Mouse (Mus musculus) Patski (cell line): ENCODE results near the gene Dmp1. TPM values are rescaled to one million over a fixed set of nuclear protein-coding genes. Genes with fewer than 3 reads are reported as not detected.
A peak's percentile ranks its signal among the peaks of the same experiment; 100 is the strongest.

ENCODE experiments used
- ATAC-seq: fragments of 100-300 bp; one replicate; pipeline ENCODE4 v1.8.0; 2021
- CTCF ChIA-PET: fragments of 350-600 bp; sonication (Branson Sonifier 250); formaldehyde crosslinking; loops from one replicate; lab custom pipeline; 2022; ENCODE audit warnings: inconsistent platforms; lab: Charles Lee
- POLR2A ChIA-PET: fragments of 350-600 bp; sonication (Branson Sonifier 250); formaldehyde crosslinking; loops from one replicate; lab custom pipeline; 2022; ENCODE audit warnings: antibody characterized with exemption, inconsistent platforms; lab: Charles Lee
- DNase-seq: peaks from one replicate; pipeline ENCODE4 v3.0.0-alpha.2; 2011; ENCODE audit warnings: low read depth, low spot score
- H3K27me3 ChIP-seq: fragments of 371-371 bp; one replicate; pipeline ENCODE4 v1.5.1; 2021
- CTCF ChIP-seq: fragments of 100-300 bp; IDR thresholded peaks from one replicate; pipeline ENCODE4 v1.5.1; 2021
- in situ Hi-C: fragments of 300-500 bp; cut with MboI; formaldehyde crosslinking; loops from 3 replicates; pipeline ENCODE4 v1.11.1; 2018; ENCODE audit warnings: low pct_unique_long_range_greater_than_20kb, mixed read lengths
- polyA plus RNA-seq: library from polyadenylated mRNA; unstranded; gene quantifications from one replicate; pipeline ENCODE4 v1.2.3, GENCODE M21; 2021

Gene Dmp1
- polyA plus RNA-seq, 1 experiment from 2014 or later = not detected

DNA sequence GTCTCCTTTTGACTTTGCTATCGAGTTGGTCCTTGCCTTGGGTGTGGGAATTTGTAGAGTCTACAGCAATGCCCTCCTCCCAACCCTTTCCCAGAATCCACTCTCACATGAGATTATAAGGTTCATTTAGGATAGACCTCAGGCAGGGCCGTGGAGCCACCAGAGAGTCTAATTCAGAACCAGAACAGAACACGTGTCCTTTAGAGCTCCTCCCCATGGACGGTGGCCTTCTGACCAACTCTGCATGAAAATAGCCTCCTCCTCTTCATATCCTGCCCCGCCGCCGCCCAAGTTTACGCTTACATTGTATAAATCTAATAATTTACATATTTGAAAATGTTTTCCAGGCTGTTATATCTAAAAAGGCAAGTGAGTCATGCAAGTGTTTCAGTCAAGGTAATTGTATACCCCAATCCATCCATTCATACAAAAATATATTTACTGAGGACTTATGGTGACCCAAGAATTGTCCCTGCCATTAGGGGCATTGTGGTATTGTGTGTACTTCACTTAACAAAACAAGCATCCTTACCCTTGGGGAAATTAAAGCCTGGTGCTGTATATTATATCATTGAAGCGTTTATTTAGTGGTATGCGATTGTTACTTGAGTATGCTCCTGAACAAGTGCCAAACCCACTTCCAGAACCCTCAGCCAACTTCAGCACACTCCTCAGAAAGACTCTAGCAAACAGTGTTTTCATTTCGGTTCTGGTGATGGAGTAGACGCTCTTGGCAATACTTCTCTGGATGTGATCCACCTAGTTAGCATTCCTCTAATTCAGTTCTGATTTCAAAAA is 1.1 kb upstream of the Dmp1 start:
- DNase-seq = no peak
- POLR2A ChIA-PET = no interaction called here
- no peak for TF ChIP-seq CTCF
- H3K27me3 ChIP-seq = peaks cover 4% of the 10 kb centered on the region
- no peak for ATAC-seq
- in situ Hi-C loops = no loop called here
- CTCF ChIA-PET = no interaction called here

DNA sequence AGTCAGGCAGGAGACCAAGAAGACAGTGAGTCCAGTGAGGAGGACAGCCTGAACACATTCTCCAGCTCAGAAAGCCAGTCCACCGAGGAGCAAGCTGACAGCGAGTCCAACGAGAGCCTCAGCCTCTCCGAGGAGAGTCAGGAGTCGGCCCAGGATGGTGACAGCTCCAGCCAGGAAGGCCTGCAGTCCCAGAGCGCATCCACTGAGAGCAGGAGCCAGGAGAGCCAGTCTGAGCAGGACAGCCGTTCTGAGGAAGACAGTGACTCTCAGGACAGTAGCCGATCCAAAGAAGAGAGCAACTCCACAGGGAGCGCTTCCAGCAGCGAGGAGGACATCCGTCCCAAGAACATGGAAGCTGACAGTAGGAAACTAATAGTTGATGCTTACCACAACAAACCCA is 10.1 kb downstream of the Dmp1 start:
- ChIA-PET CTCF (interaction anchor here (1.3 to 1.5 kb wide), 2 partner anchors 18 to 33 kb away, joined by 4 read pairs; no protein-coding TSS in a partner anchor), POLR2A (no interaction called here)
- in situ Hi-C loops = no loop called here
- no peak for ATAC-seq
- DNase-seq = no peak
- peaks cover 13% of the 10 kb centered on the region for H3K27me3 ChIP-seq
- TF ChIP-seq CTCF = no peak

DNA sequence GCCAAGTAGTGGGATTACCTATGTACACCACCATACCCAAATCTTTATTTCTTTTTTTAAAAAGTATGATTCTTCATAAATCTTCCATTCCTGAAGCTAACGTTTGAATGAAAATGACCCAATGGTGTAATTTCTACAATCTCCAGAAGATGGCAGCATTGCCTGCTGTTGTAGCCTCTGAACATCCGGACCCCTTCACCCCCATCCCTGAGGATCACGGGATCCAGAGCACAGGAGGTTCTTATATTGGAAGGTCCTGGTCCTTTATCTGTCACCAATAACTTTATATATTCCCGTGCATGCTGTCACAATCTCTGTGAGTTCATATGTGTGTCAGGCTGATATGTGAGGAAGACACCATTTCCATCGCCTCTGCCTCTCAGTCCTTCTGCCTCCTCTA is 16.5 kb downstream of the Dmp1 start:
- ATAC-seq = no peak
- in situ Hi-C loops = loop anchor here (5.0 kb wide), 2 partner anchors 118 to 233 kb away; no protein-coding TSS in a partner anchor

DNA sequence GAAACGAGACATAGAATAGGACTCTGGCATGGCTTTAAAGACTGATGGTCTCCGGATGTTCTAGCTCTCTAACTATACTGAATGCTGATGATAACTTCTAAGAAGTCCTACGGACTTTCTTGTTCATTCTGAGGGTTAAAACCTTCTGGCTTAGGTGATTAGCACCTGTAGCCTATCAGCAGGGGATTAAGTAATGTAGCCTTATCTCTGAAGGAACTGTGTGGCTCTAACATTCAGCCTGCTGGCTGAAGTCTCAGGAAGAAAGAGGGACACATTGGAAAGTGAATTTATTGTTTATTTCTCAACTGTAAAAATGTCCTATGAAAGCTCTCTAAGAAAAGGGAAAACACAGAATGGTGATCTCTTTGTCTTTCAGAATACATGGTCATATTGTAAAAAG is 21.9 kb downstream of the Dmp1 start:
- in situ Hi-C loops = no loop called here
- ChIA-PET POLR2A (interaction anchor here (1.1 kb wide), 1 partner anchor 12 kb away, joined by 3 read pairs; no protein-coding TSS in a partner anchor), CTCF (no interaction called here)
- H3K27me3 ChIP-seq = peaks cover 18% of the 10 kb centered on the region
- DNase-seq (no peak), ATAC-seq (no peak)
- TF ChIP-seq CTCF = no peak

More for the DNA sequence above, 16.5 kb downstream of the Dmp1 start:
- CTCF ChIA-PET = interaction anchor here (0.8 to 1.7 kb wide), 7 partner anchors 12 to 227 kb away, joined by 3 to 11 read pairs (median 5); partner anchors contain the start of gene Mepe
- POLR2A ChIA-PET = no interaction called here
- TF ChIP-seq CTCF = peak; percentile 84
- peak; percentile 4 for DNase-seq
- H3K27me3 ChIP-seq = peaks cover 3% of the 10 kb centered on the region

DNA sequence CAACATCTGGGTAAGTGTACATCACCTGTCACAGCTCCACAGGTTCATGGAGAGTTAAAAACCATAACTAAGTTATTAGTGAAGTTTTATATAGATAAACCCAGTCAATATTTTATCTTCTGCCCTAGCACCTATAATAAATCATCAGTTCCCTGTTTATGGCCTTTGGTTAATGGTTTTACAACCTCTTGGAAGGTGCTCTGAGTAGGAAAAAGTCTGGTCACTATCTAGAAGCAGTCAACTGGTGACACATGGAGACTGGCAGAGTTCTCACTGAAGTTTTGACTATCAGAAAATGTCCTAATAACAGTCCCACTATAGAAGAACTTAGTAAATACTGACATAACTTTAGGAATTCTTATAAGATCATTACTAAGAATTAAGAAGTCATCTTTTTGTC is 22.3 kb downstream of the Dmp1 start:
- ChIA-PET CTCF (no interaction called here), POLR2A (no interaction called here)
- peaks cover 18% of the 10 kb centered on the region for H3K27me3 ChIP-seq
- in situ Hi-C loops = no loop called here
- ATAC-seq = no peak
- TF ChIP-seq CTCF = no peak
- DNase-seq = no peak

DNA sequence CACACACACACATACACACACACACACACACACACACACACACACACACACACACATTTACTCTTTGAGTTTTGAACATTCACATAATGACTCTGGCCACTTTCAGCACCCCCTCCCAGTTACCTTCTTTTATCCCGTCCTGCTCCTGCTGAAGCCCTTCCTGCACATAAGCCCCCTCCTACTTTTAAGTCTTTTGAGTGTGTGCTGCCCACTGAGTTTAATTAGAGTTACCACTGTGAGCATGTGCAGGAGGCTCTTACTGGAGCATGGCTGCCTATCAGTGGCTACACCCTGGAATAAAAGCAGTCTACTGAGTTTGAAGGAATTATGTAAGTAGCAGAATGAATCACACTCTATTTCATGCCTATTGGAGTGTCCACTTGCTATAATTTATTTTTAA is 26.1 kb downstream of the Dmp1 start:
- DNase-seq (no peak), ATAC-seq (no peak)
- CTCF ChIA-PET = no interaction called here
- H3K27me3 ChIP-seq = peaks cover 21% of the 10 kb centered on the region
- no peak for TF ChIP-seq CTCF
- POLR2A ChIA-PET = no interaction called here
- in situ Hi-C loops = no loop called here

DNA sequence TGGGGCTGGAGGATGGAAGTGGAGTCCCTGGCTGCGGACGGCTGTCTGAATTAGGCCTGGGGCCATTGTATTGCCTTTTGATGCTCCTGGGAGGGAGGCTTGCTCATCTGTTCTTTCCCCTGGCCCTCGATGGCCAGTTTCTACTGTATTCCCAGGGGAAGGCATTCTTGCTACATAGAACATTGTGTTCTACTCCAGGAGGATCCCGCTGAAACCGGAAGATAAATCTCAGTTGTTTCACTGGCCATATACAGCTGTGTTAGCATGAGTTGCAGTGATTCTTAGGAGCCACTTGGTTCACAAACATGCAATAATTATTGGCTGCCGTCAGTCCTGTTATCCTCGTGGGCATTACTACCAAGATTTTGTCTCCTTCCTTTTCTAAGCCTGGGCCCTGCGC is 34.3 kb downstream of the Dmp1 start:
- DNase-seq (no peak), ATAC-seq (no peak)
- in situ Hi-C loops = no loop called here
- no peak for TF ChIP-seq CTCF
- POLR2A ChIA-PET = no interaction called here
- H3K27me3 ChIP-seq = peaks cover 13% of the 10 kb centered on the region
- CTCF ChIA-PET = interaction anchor here (2.7 kb wide), 1 partner anchor 18 kb away, joined by 9 read pairs; no protein-coding TSS in a partner anchor

DNA sequence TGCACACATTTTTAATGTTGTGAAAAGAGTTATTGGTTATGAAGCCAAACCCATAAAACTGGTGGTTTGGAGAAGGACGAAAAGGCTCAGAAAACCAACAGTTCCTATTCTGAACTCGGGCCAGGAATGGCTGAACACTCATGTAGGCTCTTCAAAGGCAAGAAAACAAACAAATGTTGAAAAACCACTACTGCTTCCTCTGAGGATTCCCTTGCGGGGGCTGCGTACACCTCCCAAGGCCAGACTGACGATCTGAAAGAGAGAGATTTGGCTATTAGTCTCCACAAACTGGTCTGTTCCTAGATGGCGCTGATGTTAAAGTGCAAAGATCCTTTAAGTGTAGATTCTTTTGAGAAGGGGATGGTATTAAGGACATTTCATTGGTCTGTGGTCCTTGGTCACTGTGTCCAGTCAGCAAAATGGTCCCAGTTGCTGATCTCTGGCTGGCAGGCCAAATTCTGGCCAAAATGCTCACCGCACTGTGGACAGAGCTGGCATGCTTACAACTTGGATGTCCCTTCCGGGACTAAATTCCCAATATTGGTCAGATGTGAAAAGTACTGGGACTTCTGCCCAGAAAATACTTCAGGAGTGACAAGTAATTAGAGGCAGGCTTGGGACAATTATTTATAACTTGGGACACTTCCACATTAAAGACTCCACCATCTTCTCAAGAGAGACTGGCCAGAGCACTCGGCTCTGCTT is 37.4 kb downstream of the Dmp1 start:
- TF ChIP-seq CTCF = no peak
- H3K27me3 ChIP-seq = peaks cover 9% of the 10 kb centered on the region
- in situ Hi-C loops = no loop called here
- ChIA-PET POLR2A (no interaction called here), CTCF (no interaction called here)
- no peak for DNase-seq
- ATAC-seq = no peak

DNA sequence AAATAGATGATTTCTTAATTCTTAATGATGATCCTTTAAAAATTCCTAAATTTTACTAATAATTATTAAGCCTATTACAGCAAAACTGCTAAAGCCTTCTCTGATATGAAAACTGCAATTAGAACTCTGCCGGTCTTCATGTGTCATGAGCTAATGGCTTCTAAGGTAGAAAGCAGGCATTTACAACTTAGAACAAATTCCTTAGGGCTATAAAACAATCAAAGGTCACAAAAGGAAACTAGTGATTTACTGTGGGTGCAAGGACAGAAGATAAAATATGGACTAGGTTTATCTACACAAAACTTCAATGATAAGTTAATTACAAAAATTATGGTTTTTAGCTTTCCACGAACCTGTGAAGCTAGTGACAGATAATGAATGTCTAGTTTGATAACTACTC is 41.8 kb downstream of the Dmp1 start:
- POLR2A ChIA-PET = interaction anchor here (1.0 kb wide), 1 partner anchor 12 kb away, joined by 3 read pairs; no protein-coding TSS in a partner anchor
- in situ Hi-C loops = no loop called here
- peaks cover 3% of the 10 kb centered on the region for H3K27me3 ChIP-seq

DNA sequence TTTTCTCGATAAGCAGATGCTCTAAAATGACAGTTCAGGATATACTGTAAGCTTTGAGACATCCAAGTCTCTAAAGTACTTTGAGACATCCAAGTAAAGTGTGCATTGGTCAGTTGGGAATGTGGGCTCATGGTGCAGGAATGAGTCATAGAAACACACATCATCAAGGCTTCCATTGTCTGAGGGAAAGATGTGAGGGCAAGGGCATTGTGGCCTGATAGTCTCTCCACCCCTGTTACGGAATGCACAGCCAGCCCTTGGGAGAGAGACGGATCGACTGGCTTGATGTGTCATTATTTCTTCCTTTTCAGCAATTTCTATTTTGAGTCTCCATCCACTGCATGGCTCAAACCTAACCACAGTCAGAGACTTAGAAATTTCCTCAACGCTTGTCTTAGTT is 49.4 kb downstream of the Dmp1 start:
- ChIA-PET CTCF (interaction anchor here (0.6 kb wide), 1 partner anchor 16 kb away, joined by 3 read pairs; no protein-coding TSS in a partner anchor), POLR2A (no interaction called here)

More for the DNA sequence above, 41.8 kb downstream of the Dmp1 start:
- no peak for ATAC-seq
- TF ChIP-seq CTCF = no peak
- no peak for DNase-seq
- CTCF ChIA-PET = interaction anchor here (1.4 to 1.5 kb wide), 2 partner anchors 9 to 53 kb away, joined by 3 read pairs; no protein-coding TSS in a partner anchor

More for the DNA sequence above, 49.4 kb downstream of the Dmp1 start:
- in situ Hi-C loops = no loop called here
- DNase-seq (no peak), ATAC-seq (peak; percentile 35)
- no peak for TF ChIP-seq CTCF
- H3K27me3 ChIP-seq = peaks cover 26% of the 10 kb centered on the region
